Mouse (Mus musculus): ENCODE measurements around the gene Zfp362. TPM values are rescaled to one million over a fixed set of nuclear protein-coding genes. Genes with fewer than 3 reads are reported as not detected.

Zfp362 gene
- polyA plus RNA-seq (2012; rRNA removed), result 30.0 and 32.0 TPM in 2 replicates

DNA sequence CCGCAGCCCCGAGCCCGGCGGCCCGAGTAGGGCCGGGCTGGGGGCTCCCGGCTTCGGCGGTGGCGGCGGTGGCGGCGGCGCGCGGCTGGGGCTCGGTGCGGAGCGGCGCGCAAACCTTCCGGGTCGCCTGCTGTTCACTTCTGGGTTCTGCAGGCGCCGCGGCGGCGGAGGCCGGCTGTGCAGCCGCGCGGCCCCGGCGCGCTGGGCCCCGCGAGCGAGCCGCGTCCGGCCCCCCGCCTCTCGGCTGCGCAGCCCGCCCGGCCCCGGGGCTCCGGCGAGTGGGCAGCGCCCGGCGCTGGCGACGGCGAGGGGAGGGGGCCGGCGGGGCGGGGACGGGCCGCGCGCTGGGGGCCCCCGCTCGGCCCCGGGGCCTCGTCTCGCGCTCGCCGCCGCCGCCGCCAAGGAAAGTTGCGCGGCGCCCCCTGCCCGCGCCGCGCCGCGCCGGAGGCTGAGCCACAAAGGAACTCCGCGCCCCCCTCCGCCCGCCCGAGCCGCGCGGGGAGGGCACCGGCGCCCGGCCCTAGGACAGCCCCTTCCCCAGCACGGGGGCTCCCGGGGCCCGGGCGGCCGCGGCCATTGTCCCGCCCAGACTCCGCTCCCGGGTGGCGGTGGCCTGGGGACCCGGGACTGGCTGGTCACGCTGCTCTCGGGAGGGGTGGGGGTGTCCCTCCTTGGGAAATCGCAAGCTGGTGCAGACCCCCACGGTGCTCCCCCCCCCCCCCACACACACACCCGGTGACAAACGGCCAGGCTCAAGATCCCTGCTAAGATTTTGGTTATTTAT is at the start of gene Zfp362:
Gene Zfp362, minus strand, starts transcription at position 3 of the 784 bp plus-strand sequence.
- peak in 1 of 2 experiments; percentile 42 for DNase-seq (ENCODE audit: extremely low spot score in 1 of 2, low spot score in 1 of 2)

GRCm38 (mm10) chr4:128855613-128856040 is 49.8 kb upstream of the Zfp362 start:
- DNase-seq (ENCODE audit: extremely low spot score in 1 of 2, low spot score in 1 of 2), result no peak

GRCm38 (mm10) chr4:128853117-128853516 is 47.3 kb upstream of the Zfp362 start:
- DNase-seq (ENCODE audit: extremely low spot score in 1 of 2, low spot score in 1 of 2), result no peak

- DNase-seq (ENCODE audit: extremely low spot score in 1 of 2, low spot score in 1 of 2), result no peak
Observed at GRCm38 (mm10) chr4:128852266-128852887, 46.5 kb upstream of the Zfp362 start.

DNA sequence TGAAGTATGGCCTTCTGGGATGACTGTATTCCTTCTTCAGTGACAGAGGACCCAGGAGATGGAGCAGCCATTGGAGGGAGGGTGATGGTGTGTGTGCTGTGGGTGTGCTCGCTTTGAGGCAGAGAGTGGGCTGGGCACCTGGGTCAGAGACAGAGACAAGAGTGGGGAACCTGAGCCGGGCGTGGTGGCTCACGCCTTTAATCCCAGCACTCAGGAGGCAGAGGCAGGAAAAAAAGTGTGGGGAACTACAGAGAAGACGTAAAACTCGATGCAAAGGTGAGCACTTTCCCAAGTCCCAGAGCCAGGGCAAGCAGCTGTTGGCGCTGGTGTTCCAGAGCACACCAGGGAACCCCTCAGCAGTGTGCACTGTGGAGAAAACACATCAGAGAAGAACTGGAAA is 43.8 kb upstream of the Zfp362 start:
- DNase-seq (ENCODE audit: extremely low spot score in 1 of 2, low spot score in 1 of 2), result no peak

GRCm38 (mm10) chr4:128848961-128849360 is 43.1 kb upstream of the Zfp362 start:
- DNase-seq (ENCODE audit: extremely low spot score in 1 of 2, low spot score in 1 of 2), result no peak

DNA sequence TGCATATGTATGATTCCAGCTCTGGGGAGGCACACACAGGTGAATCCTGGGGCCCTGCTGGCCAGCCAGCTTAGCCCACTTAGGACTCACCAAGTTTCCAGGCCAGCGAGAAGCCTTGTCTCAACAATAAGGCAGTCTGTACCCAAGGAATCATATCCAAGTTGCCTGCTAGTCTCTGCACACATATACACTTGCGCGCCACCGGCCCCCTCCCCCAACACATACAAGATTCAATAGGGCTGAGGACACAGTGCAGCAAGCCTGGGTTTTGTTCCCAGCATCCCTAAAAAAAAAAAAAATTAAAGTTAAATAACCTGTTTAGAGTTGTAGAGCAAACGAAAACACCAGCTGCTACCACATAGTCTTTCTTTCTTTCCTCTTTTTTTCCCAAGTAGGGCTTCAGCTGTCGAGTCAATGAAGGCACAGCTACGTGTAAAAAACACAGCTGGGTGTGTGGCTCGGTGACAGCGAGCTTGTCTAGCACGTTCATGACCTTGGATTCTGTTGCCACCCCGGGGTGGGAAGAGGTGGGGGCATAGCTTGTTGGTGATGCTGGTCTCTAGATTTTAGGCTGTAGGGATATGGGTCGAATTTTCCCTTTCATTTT is 39.6 kb upstream of the Zfp362 start:
- no peak for DNase-seq (ENCODE audit: extremely low spot score in 1 of 2, low spot score in 1 of 2)

- no peak for DNase-seq (ENCODE audit: extremely low spot score in 1 of 2, low spot score in 1 of 2)
Observed at GRCm38 (mm10) chr4:128844566-128844965, 38.7 kb upstream of the Zfp362 start.

DNA sequence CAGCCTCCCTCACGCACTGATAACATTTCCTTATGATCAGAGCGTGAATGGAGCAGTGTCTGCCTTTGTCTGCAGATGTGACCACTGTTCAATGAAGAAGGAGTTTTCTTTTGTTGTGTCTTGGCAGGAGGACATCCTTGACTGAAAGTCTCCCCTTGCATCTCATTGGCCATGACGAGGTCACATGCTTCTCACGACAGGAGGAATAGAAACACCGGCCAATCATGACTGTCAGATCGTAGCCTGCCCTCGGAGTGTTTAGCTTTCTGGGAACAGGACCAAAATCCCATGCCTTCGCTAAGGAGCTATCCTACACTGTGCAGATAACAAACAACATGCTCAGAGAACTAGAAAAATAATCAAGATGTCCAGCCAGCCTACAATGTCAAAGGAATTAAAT is 35.4 kb upstream of the Zfp362 start:
- DNase-seq (ENCODE audit: extremely low spot score in 1 of 2, low spot score in 1 of 2), result no peak

DNA sequence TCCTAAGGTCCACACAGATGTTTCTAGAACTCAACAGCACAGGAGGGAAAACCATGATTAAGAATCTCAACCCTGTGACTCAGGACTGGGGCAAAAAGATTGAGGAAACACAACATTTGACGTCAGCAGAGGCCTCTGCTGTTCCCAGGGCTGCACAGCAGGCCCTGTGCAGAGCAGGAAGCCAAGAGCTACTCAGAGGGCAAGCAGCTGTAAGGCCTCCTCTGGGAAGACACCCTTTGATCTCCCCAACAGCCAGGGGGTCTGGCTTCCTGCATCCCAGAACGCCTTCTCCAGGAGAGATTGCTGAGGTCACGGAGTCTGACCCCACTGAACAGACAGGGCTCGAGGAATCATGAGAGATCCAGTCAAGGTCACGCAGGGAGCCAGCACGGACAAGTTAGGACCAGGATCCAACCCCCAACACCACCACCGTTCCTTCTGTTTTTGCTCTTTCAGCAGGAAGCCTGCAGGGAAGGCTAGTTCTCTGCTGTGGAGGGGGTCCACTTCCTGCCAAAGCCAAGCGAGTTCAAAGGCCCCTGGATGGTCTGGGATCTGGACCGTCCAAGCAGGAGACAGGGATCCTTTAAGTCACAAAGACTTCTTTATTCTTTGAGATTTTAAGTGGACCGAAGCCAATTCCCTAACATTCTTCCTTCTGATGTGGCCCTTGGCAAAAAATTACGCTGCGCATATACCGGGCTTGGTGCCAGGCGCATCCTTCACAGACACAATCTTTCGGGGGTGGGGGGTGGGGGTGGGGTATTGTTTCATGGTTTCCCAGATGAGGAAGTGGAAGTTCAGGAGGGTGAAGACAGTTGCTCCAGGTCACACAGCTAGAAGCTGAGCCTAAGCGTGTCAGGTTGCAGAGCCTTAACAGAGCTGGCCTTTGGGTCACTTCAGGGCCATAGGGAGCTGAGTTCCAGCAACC is 34.2 kb upstream of the Zfp362 start:
- DNase-seq (ENCODE audit: extremely low spot score in 1 of 2, low spot score in 1 of 2), result peak in 1 of 2 experiments; percentile 23

DNA sequence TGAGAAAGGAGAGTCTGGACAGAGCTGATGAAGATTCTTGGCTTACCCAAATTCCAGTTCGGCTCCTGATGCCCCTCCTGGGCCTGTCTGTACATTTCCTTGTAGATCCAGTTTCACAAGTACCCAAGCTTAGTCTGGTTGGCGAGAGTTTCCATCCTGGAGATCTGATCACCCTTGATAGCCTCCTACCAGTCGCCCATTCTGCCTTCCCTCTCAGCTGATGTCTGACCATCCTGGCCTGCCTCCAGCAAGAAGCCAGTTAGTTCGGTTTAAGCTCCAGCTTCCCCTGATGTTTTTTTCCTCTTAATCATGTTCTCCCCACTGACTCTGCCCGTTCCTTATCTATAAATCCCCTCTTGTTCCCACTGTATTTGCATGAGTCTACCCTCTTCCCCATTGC is 32.4 kb upstream of the Zfp362 start:
- DNase-seq (ENCODE audit: extremely low spot score in 1 of 2, low spot score in 1 of 2), result no peak

DNA sequence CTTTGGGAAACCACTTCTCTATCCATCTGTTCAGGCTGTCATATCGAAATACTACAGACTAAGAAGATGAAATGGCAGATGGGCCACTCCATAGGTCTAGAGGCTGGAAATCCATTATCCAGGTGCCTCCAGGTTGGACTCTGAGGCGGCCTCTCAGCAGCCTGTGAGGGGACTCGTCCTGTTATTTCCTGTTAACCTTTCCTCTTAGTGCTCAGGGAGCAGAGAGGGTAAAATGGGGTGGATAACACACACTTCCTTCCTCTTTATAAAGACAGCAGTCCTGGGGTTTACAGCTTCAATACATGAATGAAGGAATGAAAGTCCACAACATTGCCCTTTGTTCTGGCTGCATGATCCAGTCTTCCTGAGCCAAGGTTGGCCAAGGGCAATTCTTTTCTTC is 18.3 kb upstream of the Zfp362 start:
- DNase-seq (ENCODE audit: extremely low spot score in 1 of 2, low spot score in 1 of 2), result no peak

DNA sequence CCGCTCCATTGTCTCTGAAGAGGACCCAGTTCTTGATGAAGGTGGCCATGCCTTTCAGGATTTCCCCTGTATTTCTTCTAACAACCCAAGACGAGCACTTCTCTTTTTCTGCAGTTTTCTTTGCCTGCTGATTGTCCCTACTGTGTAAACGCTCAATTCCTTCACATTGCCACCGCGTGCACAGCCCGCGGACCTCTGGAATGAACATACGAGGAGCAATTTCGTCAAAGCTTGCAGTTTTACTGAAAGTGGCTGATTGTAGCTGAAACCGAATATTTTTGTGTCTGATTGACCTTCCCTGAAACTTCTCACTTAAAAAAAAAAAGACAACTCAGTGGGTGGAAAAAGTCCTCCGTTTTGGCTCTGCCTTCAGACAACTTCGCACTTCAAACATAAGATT is 14.7 kb upstream of the Zfp362 start:
- no peak for DNase-seq (ENCODE audit: extremely low spot score in 1 of 2, low spot score in 1 of 2)

- DNase-seq (ENCODE audit: extremely low spot score in 1 of 2, low spot score in 1 of 2), result no peak
Observed at GRCm38 (mm10) chr4:128817011-128817410, 11.2 kb upstream of the Zfp362 start.

- peak; percentile 90 to 92 for DNase-seq (ENCODE audit: extremely low spot score in 1 of 2, low spot score in 1 of 2)
Observed at GRCm38 (mm10) chr4:128811382-128812056, 5.7 kb upstream of the Zfp362 start.

GRCm38 (mm10) chr4:128806827-128807179 is 958 bp upstream of the Zfp362 start:
- DNase-seq (ENCODE audit: extremely low spot score in 1 of 2, low spot score in 1 of 2), result peak in 1 of 2 experiments; percentile 44

DNA sequence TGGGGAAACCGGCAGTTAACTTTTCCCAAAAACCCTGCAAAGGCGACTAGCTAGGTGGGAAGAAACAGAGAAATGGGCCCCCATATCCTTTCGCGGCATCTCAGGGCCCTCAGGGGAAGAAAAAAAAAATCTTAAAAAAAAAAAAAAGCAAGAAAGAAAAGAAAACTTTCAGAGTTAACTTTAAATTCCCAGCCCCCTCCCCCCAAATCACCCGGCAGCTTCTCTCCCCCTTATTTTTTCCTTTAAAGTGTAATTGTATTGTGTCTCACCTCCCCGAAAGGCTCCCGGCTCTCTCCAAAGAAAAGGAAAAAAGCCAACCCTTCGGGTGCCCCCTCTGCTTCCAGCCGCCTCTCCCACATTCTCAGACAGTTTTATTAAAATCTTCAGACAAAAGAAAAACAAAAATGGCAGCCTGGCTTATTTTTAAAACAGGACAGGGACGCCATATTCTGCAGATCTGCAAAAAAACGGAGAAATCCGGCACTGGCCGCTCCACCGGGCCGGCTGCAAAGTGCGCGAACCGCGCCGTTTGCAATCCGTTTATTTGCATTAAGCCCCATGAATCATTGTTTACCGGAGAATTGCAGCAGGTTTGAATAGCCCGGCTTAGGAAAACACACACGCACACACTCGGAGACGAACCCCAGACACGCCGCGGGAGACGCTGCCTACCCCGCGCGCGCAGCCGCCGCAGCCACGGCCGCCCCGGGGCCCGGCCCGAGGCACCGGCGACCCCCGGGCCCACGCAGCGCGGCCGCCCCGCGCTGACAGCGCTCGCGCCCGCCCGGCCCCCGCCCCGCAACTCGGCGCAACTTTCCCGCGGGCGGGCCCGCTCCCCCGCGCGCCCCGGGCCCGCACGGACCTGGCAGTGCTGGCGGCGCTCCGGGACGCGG is 449 bp downstream of the Zfp362 start:
- DNase-seq (ENCODE audit: extremely low spot score in 1 of 2, low spot score in 1 of 2), result peak in 1 of 2 experiments; percentile 43

- peak in 1 of 2 experiments; percentile 24 for DNase-seq (ENCODE audit: extremely low spot score in 1 of 2, low spot score in 1 of 2)
Observed at GRCm38 (mm10) chr4:128804426-128805149, 1.3 kb downstream of the Zfp362 start.

Measured in frontal cortex, adult 2 months (tissue).